Mouse (Mus musculus): ENCODE data around the gene Slc16a7.

The Slc16a7 gene

GRCm38 (mm10) chr10:125388876-125389786 lies at the start of gene Slc16a7:
Gene Slc16a7 (minus strand): TSS chr10:125389465.
- peak; percentile 83 for DNase-seq

- no peak for DNase-seq
Observed at GRCm38 (mm10) chr10:125418795-125419194, 29.5 kb upstream of the Slc16a7 start.

GRCm38 (mm10) chr10:125399796-125400195 lies 10.5 kb upstream of the Slc16a7 start:
- no peak for DNase-seq

GRCm38 (mm10) chr10:125390011-125390410 lies 746 bp upstream of the Slc16a7 start:
- DNase-seq, result no peak

- peak; percentile 28 for DNase-seq
Observed at GRCm38 (mm10) chr10:125388481-125388875, 787 bp downstream of the Slc16a7 start.

GRCm38 (mm10) chr10:125387782-125388415 lies 1.4 kb downstream of the Slc16a7 start:
- peak; percentile 19 for DNase-seq

- DNase-seq, result no peak
Observed at GRCm38 (mm10) chr10:125375526-125375925, 13.7 kb downstream of the Slc16a7 start.

GRCm38 (mm10) chr10:125372666-125373065 lies 16.6 kb downstream of the Slc16a7 start:
- no peak for DNase-seq

- DNase-seq, result no peak
Observed at GRCm38 (mm10) chr10:125371451-125371850, 17.8 kb downstream of the Slc16a7 start.

- no peak for DNase-seq
Observed at GRCm38 (mm10) chr10:125370037-125370610, 19.1 kb downstream of the Slc16a7 start.

- DNase-seq, result no peak
Observed at GRCm38 (mm10) chr10:125358479-125358878, 30.8 kb downstream of the Slc16a7 start.

GRCm38 (mm10) chr10:125352805-125353204 lies 36.5 kb downstream of the Slc16a7 start:
- DNase-seq, result no peak

- DNase-seq, result no peak
Observed at GRCm38 (mm10) chr10:125348171-125348570, 41.1 kb downstream of the Slc16a7 start.

GRCm38 (mm10) chr10:125347149-125347548 lies 42.1 kb downstream of the Slc16a7 start:
- DNase-seq, result no peak

- DNase-seq, result no peak
Observed at GRCm38 (mm10) chr10:125346364-125346763, 42.9 kb downstream of the Slc16a7 start.

- DNase-seq, result no peak
Observed at GRCm38 (mm10) chr10:125345583-125345982, 43.7 kb downstream of the Slc16a7 start.

GRCm38 (mm10) chr10:125342204-125342603 lies 47.1 kb downstream of the Slc16a7 start:
- no peak for DNase-seq

GRCm38 (mm10) chr10:125333799-125334198 lies 55.5 kb downstream of the Slc16a7 start:
- no peak for DNase-seq

GRCm38 (mm10) chr10:125331334-125331733 lies 57.9 kb downstream of the Slc16a7 start:
- no peak for DNase-seq

- DNase-seq, result no peak
Observed at GRCm38 (mm10) chr10:125328331-125329063, 60.8 kb downstream of the Slc16a7 start.

GRCm38 (mm10) chr10:125324871-125325565 lies 64.2 kb downstream of the Slc16a7 start:
- no peak for DNase-seq

GRCm38 (mm10) chr10:125324149-125324834 lies 65.0 kb downstream of the Slc16a7 start:
- no peak for DNase-seq

All from right cerebral cortex, postnatal 4 days (tissue).